ENCODE assay signal across 13 mouse cellular contexts in the genomic region with DNA sequence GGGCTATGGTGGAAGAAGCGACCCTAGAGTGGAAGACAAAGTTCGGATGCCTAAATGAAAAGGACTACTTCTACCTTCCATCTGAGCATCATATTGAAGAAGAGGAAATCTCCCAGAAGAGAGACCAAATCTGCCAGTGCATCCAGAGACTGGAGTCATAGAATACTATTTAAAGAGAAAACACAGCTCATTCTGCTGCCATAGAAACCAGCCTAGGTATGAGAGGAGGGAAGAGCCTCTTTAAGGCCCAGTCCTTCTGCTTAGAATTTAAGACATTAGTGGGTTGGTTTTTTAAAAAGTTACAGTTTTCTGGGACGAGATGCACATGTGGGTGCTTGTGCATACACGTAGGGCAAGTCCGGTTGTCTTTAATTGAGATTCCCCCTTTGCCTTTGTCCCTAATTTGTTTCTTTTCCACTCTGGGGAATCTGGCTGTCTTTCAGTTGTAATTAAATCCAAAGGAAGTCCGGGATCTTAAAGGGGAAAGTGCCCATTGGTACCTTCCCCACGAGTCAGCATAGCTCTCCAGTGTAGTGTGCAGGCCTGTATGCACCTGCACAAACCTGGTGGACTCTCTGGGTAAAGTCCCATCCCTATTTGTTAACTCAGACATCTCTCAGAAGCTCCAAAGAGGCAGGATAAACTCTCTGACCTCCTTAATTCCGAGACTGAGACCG. TPM values are rescaled to one million over a fixed set of nuclear protein-coding genes. Genes with fewer than 3 reads are reported as not detected.
DNase-seq lines count a peak whose midpoint lies in the region; ATAC-seq lines count a peak whose summit lies in the region.
"Had no signal": no experiment of that assay in that cellular context is flagged by ENCODE, and none has a peak within 500 bp of the region (broad histone marks: within the 10 kb centered on the region; RNA-seq: fewer than 3 reads in every experiment).

No protein-coding gene starts in this region.

- 44% methylated on average over 9 of the region's 9 CpGs for WGBS in midbrain, embryonic 10.5 days
- 39% methylated on average over 9 of the region's 9 CpGs for WGBS in midbrain, embryonic 14.5 days

- ATAC-seq in frontal cortex, adult (ENCODE audit: low TSS enrichment) = peak; percentile 74
- no peak for ATAC-seq in midbrain, embryonic 14.5 days (ENCODE audit: low FRiP score, low TSS enrichment)

- H3K9me3 ChIP-seq in midbrain, embryonic 10.5 days (replicated peaks) = no peaks in the 10 kb centered on the region
- H3K9me3 ChIP-seq in midbrain, embryonic 14.5 days (ENCODE audit: control insufficient read depth, low read length) = no peaks in the 10 kb centered on the region
- H3K9me3 ChIP-seq: hindbrain, embryonic 10.5 days; kidney, embryonic 15.5 days had no signal

- peaks cover 61% of the 10 kb centered on the region for H3K27me3 ChIP-seq in midbrain, embryonic 10.5 days (ENCODE audit: low read depth, poor library complexity, severe bottlenecking)
- H3K27me3 ChIP-seq in midbrain, embryonic 14.5 days (ENCODE audit: control insufficient read depth, insufficient read depth, low read length) = peaks cover 4% of the 10 kb centered on the region; the same call in 1 of the 2 replicates

- H3K4me1 ChIP-seq in midbrain, embryonic 10.5 days = peaks cover 32% of the 10 kb centered on the region
- peaks cover 6% of the 10 kb centered on the region; the same call in 1 of the 2 replicates for H3K4me1 ChIP-seq in midbrain, embryonic 14.5 days (ENCODE audit: control insufficient read depth, insufficient read depth, low read length)

- H3K4me3 ChIP-seq in midbrain, embryonic 10.5 days = no peak overlapping the region
- H3K4me3 ChIP-seq in midbrain, embryonic 14.5 days (replicated peaks; ENCODE audit: low read depth, low read length) = no peak overlapping the region
- H3K4me3 ChIP-seq: hindbrain, embryonic 10.5 days; kidney, embryonic 15.5 days; myocyte had no signal

- H3K9ac ChIP-seq in midbrain, embryonic 14.5 days (replicated peaks; ENCODE audit: low read length) = no peak overlapping the region
- H3K9ac ChIP-seq: kidney, embryonic 15.5 days had no signal

- no peak overlapping the region for H3K4me2 ChIP-seq in midbrain, embryonic 14.5 days (ENCODE audit: low read length)
- H3K4me2 ChIP-seq: kidney, embryonic 15.5 days had no signal

- 0 out of 2 replicates have a peak overlapping the region, but pooled peaks have one; percentile 23 for H3K27ac ChIP-seq in midbrain, embryonic 10.5 days (replicated peaks)
- H3K27ac ChIP-seq in midbrain, embryonic 14.5 days (replicated peaks; ENCODE audit: low read depth, low read length) = no peak overlapping the region
- H3K27ac ChIP-seq: hindbrain, embryonic 10.5 days; kidney, embryonic 15.5 days had no signal

- H3K36me3 ChIP-seq in midbrain, embryonic 10.5 days = no peaks in the 10 kb centered on the region
- H3K36me3 ChIP-seq in midbrain, embryonic 14.5 days (ENCODE audit: control insufficient read depth, insufficient read depth, low read length) = no peaks in the 10 kb centered on the region
- H3K36me3 ChIP-seq: hindbrain, embryonic 10.5 days; kidney, embryonic 15.5 days had no signal

- DNase-seq in frontal cortex, adult 2 months (ENCODE audit: extremely low spot score in 1 of 2, low spot score in 1 of 2) = no peak
- DNase-seq in kidney, adult 11 months = peak; percentile 39
- no peak for DNase-seq in kidney, postnatal 10 days
- DNase-seq in midbrain, embryonic 10.5 days (ENCODE audit: low spot score) = no peak
- no peak for DNase-seq in midbrain, embryonic 14.5 days
- no peak for DNase-seq in urinary bladder, postnatal 36 days (ENCODE audit: low spot score in 2 of 2)
- DNase-seq in yolk sac, embryonic 10.5 days (ENCODE audit: low spot score) = no peak
- DNase-seq: cerebellum, adult 9-10 months; liver had no signal

RNA-seq across cellular contexts. Expression of a gene that starts 5.5 kb away (rescaled TPM):
- polyA plus RNA-seq in frontal cortex, adult 2 months (2012; rRNA removed) = 191 and 225 TPM in 2 replicates
- 27.3 and 30.3 TPM in 2 replicates for polyA plus RNA-seq in midbrain, embryonic 10.5 days (2016; fragmentation: Nextera tagmentation; extraction: Ambion mirVana)
- polyA plus RNA-seq in midbrain, embryonic 14.5 days (2014; fragmentation: Nextera tagmentation; extraction: Ambion mirVana) = 11.4 and 13.6 TPM in 2 replicates
